Mouse (Mus musculus) limb, embryonic 15.5 days (tissue): Measurements from ENCODE around the gene Bcl2l14. TPM values are rescaled to one million over a fixed set of nuclear protein-coding genes. Genes with fewer than 3 reads are reported as not detected.

Experiments used
- ATAC-seq: fragments of 200-750 bp; cut with Nextera tagmentation; 2 replicates; pipeline ENCODE4 v1.8.0; 2017; ENCODE audit warnings: low read depth, moderate TSS enrichment; ENCODE audit not compliant: insufficient number of reproducible peaks, low FRiP score, low TSS enrichment
- H3K27ac ChIP-seq: fragments of 300-500 bp; sonication (generic); 2 replicates; pipeline ENCODE4 v1.5.1; 2015; ENCODE audit warnings: moderate library complexity, mild to moderate bottlenecking, inconsistent platforms
- H3K27me3 ChIP-seq: fragments of 300-500 bp; sonication (generic); 2 replicates; pipeline ENCODE4 v1.6.1; 2015; ENCODE audit warnings: inconsistent platforms
- H3K36me3 ChIP-seq: fragments of 300-500 bp; sonication (generic); 2 replicates; pipeline ENCODE4 v1.6.1; 2015; ENCODE audit warnings: inconsistent platforms
- H3K4me1 ChIP-seq: fragments of 300-500 bp; sonication (generic); 2 replicates; pipeline ENCODE4 v1.6.1; 2015; ENCODE audit warnings: inconsistent platforms
- H3K4me2 ChIP-seq: fragments of 300-500 bp; sonication (generic); 2 replicates; pipeline ENCODE4 v1.6.1; 2015; ENCODE audit warnings: mild to moderate bottlenecking, inconsistent platforms
- H3K4me3 ChIP-seq: fragments of 300-500 bp; sonication (generic); 2 replicates; pipeline ENCODE4 v1.5.1; 2015; ENCODE audit warnings: mild to moderate bottlenecking, inconsistent platforms
- H3K9ac ChIP-seq: fragments of 300-500 bp; sonication (generic); 2 replicates; pipeline ENCODE4 v1.6.1; 2015; ENCODE audit warnings: inconsistent platforms
- H3K9me3 ChIP-seq: fragments of 300-500 bp; sonication (generic); 2 replicates; pipeline ENCODE4 v1.6.1; 2016; ENCODE audit warnings: inconsistent platforms
- WGBS: fragments of 180-500 bp; shearing (Covaris S2); methylation state at CpG from one replicate; pipeline ENCODE4 v1.1.7; 2015; 5-methylcytosine and 5-hydroxymethylcytosine counted together
- polyA plus RNA-seq: library from polyadenylated mRNA; unstranded; fragments of >200 nt; fragmentation: Nextera tagmentation; extraction: Ambion mirVana; gene quantifications from 2 replicates; pipeline ENCODE4 v1.2.1, GENCODE M21; 2015

Bcl2l14 gene
- polyA plus RNA-seq, 1 experiment from 2014 or later = 1.3 TPM

DNA sequence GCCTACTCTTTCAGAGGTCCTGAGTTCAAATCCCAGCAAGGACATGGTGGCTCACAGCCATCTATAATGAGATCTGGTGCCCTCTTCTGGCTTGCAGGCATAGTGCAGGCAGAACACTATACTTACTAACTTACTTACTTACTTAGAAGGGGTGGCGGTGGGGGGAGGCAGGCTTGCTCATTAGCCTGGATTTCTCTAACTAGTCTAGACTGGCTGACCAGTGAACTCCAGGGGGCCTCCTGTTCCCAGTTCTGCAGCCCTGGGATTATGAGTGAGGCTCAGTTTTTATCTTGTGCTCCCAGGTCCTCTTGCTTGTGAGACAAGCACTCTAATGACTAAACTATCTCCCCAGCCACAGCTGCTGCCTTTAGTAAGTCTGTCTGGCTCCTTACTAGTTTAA lies 58.0 kb downstream of the Bcl2l14 start:
- no peak overlapping the region for H3K4me3 ChIP-seq
- H3K27me3 ChIP-seq = no peaks in the 10 kb centered on the region
- H3K9ac ChIP-seq = no peak overlapping the region
- H3K9me3 ChIP-seq = no peaks in the 10 kb centered on the region
- no peak overlapping the region for H3K4me2 ChIP-seq
- no peak for ATAC-seq
- no peak overlapping the region for H3K27ac ChIP-seq
- peaks cover 78% of the 10 kb centered on the region for H3K36me3 ChIP-seq
- WGBS = 89% methylated on average over 1 of the region's 1 CpGs
- peaks cover 12% of the 10 kb centered on the region for H3K4me1 ChIP-seq

DNA sequence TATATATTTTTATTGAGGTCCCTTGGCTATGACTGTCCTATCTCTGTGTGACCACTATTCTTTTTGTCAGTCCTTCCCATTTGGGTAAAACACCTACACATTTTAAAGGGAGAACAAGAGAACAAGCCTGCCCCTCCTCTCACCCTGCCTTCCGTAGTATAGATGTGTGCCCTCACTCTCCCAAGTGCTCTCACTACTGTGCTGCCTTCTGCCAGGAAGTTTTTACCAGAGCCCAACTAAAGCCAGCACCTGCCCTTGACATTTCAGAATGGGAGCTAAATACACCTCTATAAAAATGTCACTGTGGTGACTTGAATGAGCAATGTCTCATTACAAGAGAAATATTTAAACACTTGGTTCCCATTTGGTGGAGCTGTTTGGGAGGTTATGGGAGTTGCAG lies 62.3 kb downstream of the Bcl2l14 start:
- ATAC-seq = no peak
- Histone ChIP-seq H3K4me3 (no peak overlapping the region), H3K27me3 (no peaks in the 10 kb centered on the region), H3K9ac (no peak overlapping the region), H3K4me1 (no peaks in the 10 kb centered on the region), H3K36me3 (peaks cover 86% of the 10 kb centered on the region), H3K27ac (no peak overlapping the region), H3K4me2 (no peak overlapping the region), H3K9me3 (no peaks in the 10 kb centered on the region)
- WGBS = 78% methylated on average over 1 of the region's 1 CpGs

DNA sequence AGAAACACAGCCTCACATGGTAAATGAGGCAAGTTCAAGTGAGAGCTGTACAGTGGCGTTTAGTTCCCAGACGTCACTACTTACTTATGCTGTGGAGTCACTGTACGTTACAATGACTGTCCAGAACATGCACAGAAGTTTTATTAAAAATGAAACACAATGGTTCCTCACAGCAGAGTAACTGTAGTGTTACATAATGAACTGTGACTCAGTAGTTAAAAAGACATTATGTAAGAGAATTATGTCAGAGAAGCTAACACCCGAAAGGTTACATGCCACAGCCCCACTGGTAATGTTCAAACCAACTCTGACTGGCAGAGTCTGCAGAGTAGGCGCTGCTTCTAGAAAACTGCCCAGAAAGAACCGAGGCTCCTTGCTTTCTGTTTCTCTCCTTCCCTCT lies 65.1 kb downstream of the Bcl2l14 start:
- H3K4me3 ChIP-seq = no peak overlapping the region
- H3K9ac ChIP-seq = no peak overlapping the region
- WGBS = 81% methylated on average over 6 of the region's 6 CpGs
- H3K36me3 ChIP-seq = peaks cover 79% of the 10 kb centered on the region
- ATAC-seq = no peak
- H3K9me3 ChIP-seq = no peaks in the 10 kb centered on the region
- H3K4me2 ChIP-seq = no peak overlapping the region
- no peaks in the 10 kb centered on the region for H3K27me3 ChIP-seq
- no peak overlapping the region for H3K27ac ChIP-seq
- H3K4me1 ChIP-seq = no peaks in the 10 kb centered on the region

DNA sequence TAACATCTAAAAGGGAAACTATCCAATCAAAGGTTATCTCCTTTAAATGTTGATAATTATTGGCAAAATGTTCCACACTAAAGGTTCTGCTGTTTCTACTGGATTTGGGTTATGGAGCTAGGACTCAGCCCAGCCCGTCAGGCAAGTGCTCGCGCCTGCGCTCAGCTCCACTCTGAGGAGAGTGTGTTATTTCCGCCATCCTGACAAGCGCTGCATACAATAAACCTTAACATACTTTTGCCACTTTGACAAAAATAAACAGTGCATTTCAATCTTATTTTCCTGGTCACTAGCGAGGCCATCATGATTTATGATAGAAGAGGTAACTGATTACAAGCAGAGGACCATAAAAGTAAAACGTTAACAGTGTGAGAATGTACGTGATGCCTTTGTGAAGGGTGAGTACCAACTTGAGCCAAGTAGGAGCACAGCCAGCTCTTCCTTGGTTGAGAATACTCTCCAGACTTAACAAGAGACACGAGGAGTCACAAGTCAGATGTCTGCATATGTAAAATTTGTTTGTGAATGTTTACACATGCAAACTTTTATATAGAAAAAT lies 70.6 kb downstream of the Bcl2l14 start:
- WGBS = 79% methylated on average over 10 of the region's 10 CpGs
- H3K4me1 ChIP-seq = no peaks in the 10 kb centered on the region
- H3K4me3 ChIP-seq = no peak overlapping the region
- H3K4me2 ChIP-seq = no peak overlapping the region
- H3K27ac ChIP-seq = no peak overlapping the region
- no peak for ATAC-seq
- no peak overlapping the region for H3K9ac ChIP-seq
- H3K9me3 ChIP-seq = no peaks in the 10 kb centered on the region
- peaks cover 52% of the 10 kb centered on the region for H3K36me3 ChIP-seq
- no peaks in the 10 kb centered on the region for H3K27me3 ChIP-seq

DNA sequence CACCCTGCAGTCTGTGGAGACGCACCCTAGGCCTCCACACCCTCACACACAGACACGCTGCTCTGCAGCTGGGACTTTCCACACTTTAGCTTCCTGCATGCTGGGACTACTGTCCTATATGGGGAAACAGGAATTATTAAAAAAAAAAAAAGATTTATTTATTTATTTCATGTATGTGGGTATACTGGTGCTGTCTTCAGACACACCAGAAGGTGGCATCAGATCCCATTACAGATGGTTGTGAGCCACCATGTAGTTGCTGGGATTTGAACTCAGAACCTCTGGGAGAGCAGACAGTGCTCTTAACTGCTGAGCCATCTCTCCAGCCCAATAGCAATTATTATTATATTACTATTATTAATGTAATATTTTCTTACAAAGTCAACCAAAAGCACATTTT lies 73.2 kb downstream of the Bcl2l14 start:
- WGBS = 78% methylated on average over 2 of the region's 2 CpGs
- no peaks in the 10 kb centered on the region for H3K27me3 ChIP-seq
- H3K4me1 ChIP-seq = peaks cover 8% of the 10 kb centered on the region
- peaks cover 38% of the 10 kb centered on the region for H3K36me3 ChIP-seq
- H3K27ac ChIP-seq = no peak overlapping the region
- no peak overlapping the region for H3K4me2 ChIP-seq
- no peak overlapping the region for H3K4me3 ChIP-seq
- no peak overlapping the region for H3K9ac ChIP-seq
- ATAC-seq = no peak
- no peaks in the 10 kb centered on the region for H3K9me3 ChIP-seq

DNA sequence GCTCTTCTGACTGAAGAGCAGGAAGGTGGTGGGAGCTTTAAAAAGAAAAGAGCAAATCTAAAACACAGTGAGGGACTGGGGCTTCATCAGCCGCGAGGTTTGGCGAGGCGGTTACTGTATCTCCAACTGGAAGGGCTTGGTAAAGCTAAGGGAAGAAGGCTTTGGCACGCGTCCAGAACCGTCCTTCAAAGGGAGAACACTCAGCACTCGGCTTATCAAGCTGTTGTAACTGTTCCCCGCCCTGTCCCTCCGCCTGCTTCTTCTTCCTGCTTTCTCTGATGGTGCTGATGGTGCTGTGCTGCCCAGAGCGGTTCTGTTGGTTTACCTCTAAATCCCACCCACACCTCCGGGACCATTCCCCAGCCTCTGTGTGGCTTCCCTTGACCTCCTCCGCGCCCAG lies 74.7 kb downstream of the Bcl2l14 start:
- Histone ChIP-seq H3K4me2 (no peak overlapping the region), H3K9me3 (no peaks in the 10 kb centered on the region), H3K4me3 (no peak overlapping the region), H3K36me3 (peaks cover 30% of the 10 kb centered on the region), H3K27me3 (no peaks in the 10 kb centered on the region), H3K4me1 (peaks cover 8% of the 10 kb centered on the region), H3K9ac (no peak overlapping the region), H3K27ac (no peak overlapping the region)
- 69% methylated on average over 14 of the region's 14 CpGs for WGBS
- no peak for ATAC-seq

DNA sequence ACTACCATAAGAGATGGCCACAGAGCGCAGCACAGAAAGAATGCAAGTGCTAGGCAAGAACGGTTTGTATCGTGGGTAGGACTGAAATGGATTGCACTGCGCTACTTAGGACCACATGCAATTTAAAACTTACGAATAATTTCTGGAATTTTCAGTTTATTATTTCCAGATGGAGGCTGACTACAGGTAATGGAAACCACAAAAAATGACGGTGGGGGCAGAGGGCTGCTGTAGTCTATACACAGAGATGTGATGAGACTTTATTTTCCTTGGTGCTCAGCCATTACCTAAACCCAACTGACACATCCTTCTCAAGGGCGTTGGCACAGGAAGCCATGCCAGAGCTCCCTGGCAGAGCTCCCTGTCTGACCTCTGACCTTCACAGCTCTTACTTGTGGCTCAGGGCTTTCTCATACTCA lies 77.0 kb downstream of the Bcl2l14 start:
- H3K9me3 ChIP-seq = no peaks in the 10 kb centered on the region
- peaks cover 11% of the 10 kb centered on the region for H3K4me1 ChIP-seq
- no peak overlapping the region for H3K4me3 ChIP-seq
- H3K27ac ChIP-seq = peak overlapping the region; percentile 71
- no peak overlapping the region for H3K9ac ChIP-seq
- H3K36me3 ChIP-seq = peaks cover 28% of the 10 kb centered on the region
- H3K27me3 ChIP-seq = no peaks in the 10 kb centered on the region
- 40% methylated on average over 7 of the region's 7 CpGs for WGBS
- H3K4me2 ChIP-seq = no peak overlapping the region
- peak; percentile 63 for ATAC-seq

DNA sequence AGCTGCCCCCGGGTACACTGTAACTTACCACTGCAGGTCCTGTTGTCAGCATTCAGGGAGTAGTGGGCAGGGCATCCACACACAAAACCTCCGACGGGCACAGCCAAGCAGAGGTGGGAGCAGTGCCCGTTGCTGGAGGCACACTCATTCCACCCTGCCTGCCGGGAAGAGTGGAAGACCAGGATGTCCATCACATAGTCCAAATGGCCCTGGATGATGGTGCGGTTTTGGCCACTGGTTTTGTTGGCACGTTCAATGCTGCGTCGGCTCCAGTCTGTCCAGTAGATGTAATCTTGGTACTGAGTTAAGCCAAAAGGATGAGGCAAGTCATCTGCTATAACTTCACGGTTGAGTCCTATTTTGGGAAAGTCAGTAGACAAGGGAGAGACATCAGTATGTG lies 83.4 kb downstream of the Bcl2l14 start:
- Histone ChIP-seq H3K36me3 (peaks cover 42% of the 10 kb centered on the region), H3K4me1 (peaks cover 3% of the 10 kb centered on the region; the same call in 1 of the 2 replicates), H3K27me3 (no peaks in the 10 kb centered on the region), H3K9me3 (no peaks in the 10 kb centered on the region), H3K27ac (no peak overlapping the region), H3K9ac (no peak overlapping the region), H3K4me2 (no peak overlapping the region), H3K4me3 (no peak overlapping the region)
- no peak for ATAC-seq
- WGBS = 93% methylated on average over 10 of the region's 10 CpGs

DNA sequence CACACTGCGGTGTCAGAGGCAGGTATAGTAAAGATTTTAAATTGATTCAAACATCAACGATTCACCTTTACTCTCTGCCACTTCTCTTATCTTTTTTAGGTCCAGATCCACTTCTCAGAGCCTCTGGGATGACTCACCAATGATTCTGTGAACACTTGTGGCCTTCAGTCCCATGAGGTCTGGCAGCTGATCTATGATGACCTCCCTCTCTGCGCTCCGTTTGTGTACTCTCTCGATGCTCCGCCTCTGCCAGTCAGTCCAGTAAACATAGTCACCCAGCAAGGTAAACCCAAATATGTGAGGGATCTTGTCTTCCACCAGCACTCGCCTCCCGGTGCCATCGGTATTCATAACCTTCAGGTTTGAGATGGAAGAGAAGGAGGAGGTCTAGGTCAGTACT lies 90.2 kb downstream of the Bcl2l14 start:
- H3K36me3 ChIP-seq = peaks cover 29% of the 10 kb centered on the region
- H3K27ac ChIP-seq = no peak overlapping the region
- no peak overlapping the region for H3K4me2 ChIP-seq
- no peak overlapping the region for H3K9ac ChIP-seq
- H3K9me3 ChIP-seq = no peaks in the 10 kb centered on the region
- no peak overlapping the region for H3K4me3 ChIP-seq
- no peak for ATAC-seq
- WGBS = 92% methylated on average over 9 of the region's 9 CpGs
- no peaks in the 10 kb centered on the region for H3K4me1 ChIP-seq
- no peaks in the 10 kb centered on the region for H3K27me3 ChIP-seq

Other genes starting within 250 kb of the Bcl2l14 start
- 24.7 and 31.1 TPM in 2 replicates for gene Lrp6, start 170.6 kb downstream of the Bcl2l14 start, polyA plus RNA-seq
- gene Mansc1, start 236.2 kb downstream of the Bcl2l14 start, polyA plus RNA-seq = 3.2 and 3.3 TPM in 2 replicates
- 20.9 and 21.0 TPM in 2 replicates for gene Borcs5, start 243.2 kb downstream of the Bcl2l14 start, polyA plus RNA-seq